Mouse (Mus musculus) bone marrow macrophage, adult 2 months (primary cell): ENCODE data around the gene Olfr1287. TPM values are rescaled to one million over a fixed set of nuclear protein-coding genes. Genes with fewer than 3 reads are reported as not detected.

Experiments
- H3K27ac ChIP-seq: 2 replicates; pipeline ENCODE4 v1.5.1; 2012; ENCODE audit warnings: low read depth, low read length; ENCODE audit not compliant: insufficient read depth
- H3K4me1 ChIP-seq: 2 replicates; pipeline ENCODE4 v1.6.1; 2012; ENCODE audit warnings: low read length; ENCODE audit not compliant: control insufficient read depth, insufficient read depth
- H3K4me3 ChIP-seq: 2 replicates; pipeline ENCODE4 v1.5.1; 2012; ENCODE audit warnings: mild to moderate bottlenecking, low read length, moderate library complexity; ENCODE audit not compliant: insufficient read depth
- CTCF ChIP-seq: IDR thresholded peaks from 2 replicates; pipeline ENCODE4 v1.5.1; 2012; ENCODE audit warnings: low read depth, mild to moderate bottlenecking, low read length, moderate library complexity
- POLR2A ChIP-seq: IDR thresholded peaks from 2 replicates; pipeline ENCODE4 v1.6.1; 2012; ENCODE audit warnings: mild to moderate bottlenecking, low read depth, low read length, borderline replicate concordance
- polyA plus RNA-seq: library from polyadenylated mRNA; stranded (reverse); fragments of >200 nt; gene quantifications from 2 replicates; pipeline ENCODE4 v1.2.4, GENCODE M21; 2012; ENCODE audit not compliant: missing spikeins, insufficient read depth, insufficient read length

Gene Olfr1287
- not detected in 2 replicates for polyA plus RNA-seq

GRCm38 (mm10) chr2:111448842-111449241, at the start of gene Olfr1287:
Olfr1287 (plus strand) TSS chr2:111449142.
- no peak for TF ChIP-seq CTCF
- no peak for TF ChIP-seq POLR2A
- no peak within 1 kb of the TSS for H3K27ac ChIP-seq
- H3K4me1 ChIP-seq, result no peaks in the 10 kb centered on the region
- no peak within 1 kb of the TSS for H3K4me3 ChIP-seq

- TF ChIP-seq POLR2A (no peak), CTCF (no peak)
Observed at GRCm38 (mm10) chr2:111422931-111423330, 26.0 kb upstream of the Olfr1287 start, which contains the start of gene Olfr1286. Olfr1286 (minus strand) TSS chr2:111423115.

GRCm38 (mm10) chr2:111473801-111474200, 24.9 kb downstream of the Olfr1287 start, which contains the start of gene Olfr1288:
Olfr1288 (plus strand) TSS chr2:111474101.
- H3K4me3 ChIP-seq, result no peak within 1 kb of the TSS
- H3K27ac ChIP-seq, result no peak within 1 kb of the TSS
- TF ChIP-seq CTCF (no peak), POLR2A (no peak)
- no peaks in the 10 kb centered on the region for H3K4me1 ChIP-seq

More at GRCm38 (mm10) chr2:111422931-111423330, 26.0 kb upstream of the Olfr1287 start, which contains the start of gene Olfr1286:
- no peak within 1 kb of the TSS for H3K27ac ChIP-seq
- no peaks in the 10 kb centered on the region for H3K4me1 ChIP-seq
- no peak within 1 kb of the TSS for H3K4me3 ChIP-seq

DNA sequence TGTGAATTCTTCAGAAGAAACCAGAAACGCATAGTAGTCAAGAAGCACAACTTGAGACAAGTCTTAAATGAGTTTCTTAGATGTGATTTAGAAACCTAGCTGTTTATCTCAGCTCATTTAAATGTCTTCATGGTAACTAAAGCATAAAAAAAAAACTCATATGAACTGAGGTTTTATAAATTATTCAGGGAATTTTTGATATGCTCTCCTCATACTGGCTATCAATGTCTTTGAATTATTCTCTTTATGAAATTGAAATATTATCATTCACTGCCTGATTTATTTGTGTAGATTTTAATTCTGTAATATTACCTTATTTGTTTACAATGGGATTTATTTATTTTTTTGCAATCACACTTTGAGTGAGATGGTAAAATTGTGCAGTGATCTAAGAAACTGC, 31.6 kb downstream of the Olfr1287 start, which contains the start of gene Olfr1289:
TSS of gene Olfr1289 (plus strand) at position 301 of the 400 bp plus-strand sequence.
- Histone ChIP-seq H3K4me1 (no peaks in the 10 kb centered on the region), H3K27ac (no peak within 1 kb of the TSS), H3K4me3 (no peak within 1 kb of the TSS)
- no peak for TF ChIP-seq POLR2A
- TF ChIP-seq CTCF, result no peak

GRCm38 (mm10) chr2:111493729-111494128, 44.8 kb downstream of the Olfr1287 start, which contains the start of gene Olfr1290:
Olfr1290 (minus strand) TSS chr2:111493829.
- Histone ChIP-seq H3K4me3 (no peak within 1 kb of the TSS), H3K4me1 (no peaks in the 10 kb centered on the region), H3K27ac (no peak within 1 kb of the TSS)
- no peak for TF ChIP-seq CTCF
- TF ChIP-seq POLR2A, result no peak

DNA sequence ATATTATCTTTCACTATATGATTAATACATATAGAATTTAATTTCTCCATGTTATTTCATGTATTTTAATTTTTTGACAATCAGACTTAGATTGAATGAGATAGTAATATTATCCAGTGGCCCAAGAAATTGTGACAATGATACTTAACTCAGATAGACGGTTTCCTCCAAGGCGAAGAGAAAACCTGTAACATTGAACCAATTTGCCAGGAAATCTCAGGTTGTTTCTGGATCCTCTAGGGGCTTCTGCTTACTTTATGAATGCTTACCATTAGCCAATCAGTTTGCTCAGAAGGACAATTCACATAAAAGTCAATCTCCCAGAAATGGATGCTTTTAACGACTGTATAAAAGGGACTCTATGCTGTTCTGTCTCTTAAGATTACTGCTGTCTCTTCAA, 47.9 kb downstream of the Olfr1287 start, which contains the start of gene Olfr1291-ps1:
TSS of gene Olfr1291-ps1 (plus strand) at position 301 of the 400 bp plus-strand sequence.
- Histone ChIP-seq H3K27ac (no peak within 1 kb of the TSS), H3K4me3 (no peak within 1 kb of the TSS), H3K4me1 (no peaks in the 10 kb centered on the region)
- TF ChIP-seq CTCF (no peak), POLR2A (no peak)

Other genes with a start within 250 kb of the Olfr1287 start
- gene 4930430A15Rik, start 219.5 kb upstream of the Olfr1287 start, polyA plus RNA-seq, result not detected in 2 replicates
- not detected in 2 replicates for gene Olfr1275, start 213.9 kb upstream of the Olfr1287 start, polyA plus RNA-seq
- gene Olfr1276, start 194.6 kb upstream of the Olfr1287 start, polyA plus RNA-seq, result not detected in 2 replicates
- gene Olfr1277, start 175.0 kb upstream of the Olfr1287 start, polyA plus RNA-seq, result 0.13 TPM in 1 of 2 replicates, not detected in the other
- gene Olfr1278, start 159.0 kb upstream of the Olfr1287 start, polyA plus RNA-seq, result not detected in 2 replicates
- gene Olfr1279, start 148.5 kb upstream of the Olfr1287 start, polyA plus RNA-seq, result not detected in 2 replicates
- not detected in 2 replicates for gene Olfr1280, start 135.1 kb upstream of the Olfr1287 start, polyA plus RNA-seq
- 0.16 TPM in 1 of 2 replicates, not detected in the other for gene Olfr1281, start 122.6 kb upstream of the Olfr1287 start, polyA plus RNA-seq
- gene Olfr1282, start 113.1 kb upstream of the Olfr1287 start, polyA plus RNA-seq, result not detected in 2 replicates
- not detected in 2 replicates for gene Olfr1283, start 82.4 kb upstream of the Olfr1287 start, polyA plus RNA-seq
- gene Olfr1284, start 73.6 kb upstream of the Olfr1287 start, polyA plus RNA-seq, result not detected in 2 replicates
- gene Olfr1286, start 26.0 kb upstream of the Olfr1287 start, polyA plus RNA-seq, result not detected in 2 replicates
- gene Olfr1288, start 25.0 kb downstream of the Olfr1287 start, polyA plus RNA-seq, result not detected in 2 replicates
- gene Olfr1289, start 31.7 kb downstream of the Olfr1287 start, polyA plus RNA-seq, result not detected in 2 replicates
- not detected in 2 replicates for gene Olfr1290, start 44.7 kb downstream of the Olfr1287 start, polyA plus RNA-seq
- gene Olfr1291-ps1, start 48.0 kb downstream of the Olfr1287 start, polyA plus RNA-seq, result not detected in 2 replicates
- gene Olfr1293-ps, start 76.1 kb downstream of the Olfr1287 start, polyA plus RNA-seq, result not detected in 2 replicates
- gene Olfr1294, start 91.1 kb downstream of the Olfr1287 start, polyA plus RNA-seq, result not detected in 2 replicates
- not detected in 2 replicates for gene Olfr1295, start 120.5 kb downstream of the Olfr1287 start, polyA plus RNA-seq
- gene Olfr1297, start 177.4 kb downstream of the Olfr1287 start, polyA plus RNA-seq, result 0.33 TPM in 1 of 2 replicates, not detected in the other
- gene Olfr1298, start 200.1 kb downstream of the Olfr1287 start, polyA plus RNA-seq, result not detected in 2 replicates
- not detected in 2 replicates for gene Olfr1299, start 212.3 kb downstream of the Olfr1287 start, polyA plus RNA-seq